Mouse (Mus musculus) skeletal muscle tissue, adult 2 months (tissue): Measurements from ENCODE around the gene Rhbdf2.
A peak's percentile ranks its signal among the peaks of the same experiment; 100 is the strongest.
"Not testable (repeated sequence)": the region's sequence is repeated elsewhere in the genome, so short reads cannot be mapped to it uniquely, and the experiment has no call there.

ENCODE experiments used
- DNase-seq: peaks from one replicate; pipeline ENCODE4 v3.0.0-alpha.2; 2012; ENCODE audit warnings: low read depth, low spot score

The Rhbdf2 gene

GRCm38 (mm10) chr11:116620073-116620472 is 6.7 kb downstream of the Rhbdf2 start:
- DNase-seq: no peak

- DNase-seq: no peak
Observed at GRCm38 (mm10) chr11:116619561-116619960, 7.3 kb downstream of the Rhbdf2 start.

DNA sequence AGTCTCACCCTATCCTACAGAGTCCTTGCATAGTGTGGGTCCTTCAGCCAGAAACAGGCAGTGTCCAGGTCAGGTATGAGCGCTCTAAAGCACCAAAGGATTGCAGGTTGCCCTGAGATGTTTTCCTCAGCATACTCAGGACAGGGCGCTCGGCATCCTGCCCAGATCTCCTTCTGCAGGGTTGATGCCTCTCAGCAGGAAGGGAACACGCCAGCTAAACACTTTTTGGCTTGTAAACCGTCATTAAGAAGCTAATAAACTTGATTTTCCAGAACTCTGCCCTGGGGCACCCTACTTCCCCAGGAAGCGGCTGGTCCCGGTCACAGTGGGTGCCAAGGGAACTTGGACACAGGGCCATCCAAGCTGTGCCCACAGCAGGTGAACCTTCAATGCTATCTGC is 7.7 kb downstream of the Rhbdf2 start:
- no peak for DNase-seq

DNA sequence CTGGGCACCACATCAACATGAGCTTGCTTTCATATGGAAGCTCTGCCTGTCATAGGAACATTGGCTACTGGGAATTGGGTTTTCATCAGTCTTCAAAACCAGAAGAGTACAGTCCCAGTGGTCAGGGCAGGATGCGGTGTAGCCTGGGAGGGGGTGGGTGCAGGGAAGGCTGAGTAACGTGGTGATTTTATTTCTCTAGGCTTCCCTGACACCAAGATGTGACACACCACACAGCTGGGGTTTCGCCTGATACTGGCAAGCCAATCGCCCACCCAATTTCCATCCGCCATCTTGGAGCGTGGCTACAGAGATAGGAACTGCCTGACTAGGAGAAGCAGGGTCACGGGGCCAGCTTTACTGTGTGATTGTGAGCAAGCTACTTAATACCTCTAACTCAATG is 8.2 kb downstream of the Rhbdf2 start:
- no peak for DNase-seq

GRCm38 (mm10) chr11:116617641-116618040 is 9.2 kb downstream of the Rhbdf2 start:
- DNase-seq: no peak

- DNase-seq: no peak
Observed at GRCm38 (mm10) chr11:116616438-116617118, 10.2 kb downstream of the Rhbdf2 start.

DNA sequence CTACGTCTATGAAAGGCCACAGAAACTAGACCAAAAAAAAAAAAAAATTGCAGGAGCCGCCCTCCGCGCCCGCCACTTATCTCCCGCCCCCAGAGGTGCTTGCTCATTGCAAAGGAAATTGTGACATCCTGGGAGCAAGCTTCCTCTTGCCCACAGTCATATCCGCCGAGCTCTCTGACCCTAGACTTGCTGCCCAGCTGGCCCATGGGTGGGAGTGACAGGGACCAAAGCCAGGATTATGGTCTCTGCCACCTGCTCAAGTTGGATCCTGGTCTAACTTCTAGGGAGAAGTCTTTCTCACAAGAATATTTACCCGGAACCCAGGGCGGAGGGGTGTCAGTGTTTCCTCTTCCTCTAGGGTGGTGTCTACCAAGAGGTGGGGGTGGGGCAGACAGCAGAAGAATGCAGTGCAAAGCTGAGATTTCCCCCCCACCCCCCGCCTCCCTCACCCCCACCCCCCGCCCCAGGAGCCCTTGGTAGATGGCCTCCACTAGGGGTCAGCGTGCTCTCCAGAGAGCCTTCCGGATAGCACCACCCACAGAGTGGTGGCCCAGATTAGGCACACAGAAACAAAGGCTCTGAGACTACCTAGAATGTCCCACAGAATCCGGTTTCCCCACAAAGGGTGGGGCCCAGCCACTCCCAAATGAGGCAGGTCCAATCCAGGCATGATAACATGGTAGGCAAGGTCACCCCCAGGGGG is 10.9 kb downstream of the Rhbdf2 start:
- peak; percentile 56 for DNase-seq

DNA sequence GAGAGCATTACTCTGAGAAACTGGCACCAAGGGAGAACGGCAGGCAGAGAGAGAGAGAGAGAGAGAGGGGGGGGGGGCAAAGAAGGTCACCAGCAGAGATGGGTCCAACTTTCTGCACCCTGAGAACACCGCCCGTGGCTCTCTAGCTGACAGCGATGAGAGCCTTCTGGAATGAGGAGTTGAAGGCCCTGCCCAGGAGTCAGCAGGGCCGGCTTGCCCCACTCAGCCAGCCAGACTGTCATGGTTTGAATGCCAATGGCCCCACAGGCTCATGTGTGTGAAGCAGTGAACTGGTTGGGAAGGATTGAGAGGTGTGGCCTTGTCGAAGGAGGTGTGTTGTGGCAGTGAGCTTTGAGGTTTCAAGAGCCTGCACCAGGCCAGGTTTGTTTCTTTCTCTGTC is 13.6 kb downstream of the Rhbdf2 start:
- no peak for DNase-seq

DNA sequence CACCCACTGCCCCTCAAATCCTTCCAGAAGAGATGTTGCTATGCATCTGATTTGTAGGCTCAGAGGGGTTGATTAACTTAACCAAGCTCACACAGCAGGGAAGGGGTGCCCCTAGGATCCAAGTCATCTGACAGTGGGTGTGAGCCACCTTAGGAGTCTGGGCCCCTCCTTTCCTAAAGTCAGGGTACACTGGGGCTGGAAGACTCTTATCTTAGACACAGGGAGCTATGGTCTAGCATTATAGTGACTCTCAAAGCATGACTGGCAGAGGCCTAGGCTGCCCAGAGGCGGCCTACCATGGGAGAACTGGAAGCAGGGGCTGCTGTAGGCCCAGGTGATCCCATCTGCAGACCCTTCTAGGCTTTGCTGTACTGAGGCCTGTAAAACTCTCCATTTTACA is 14.3 kb downstream of the Rhbdf2 start:
- no peak for DNase-seq

GRCm38 (mm10) chr11:116611883-116612282 is 14.9 kb downstream of the Rhbdf2 start:
- DNase-seq: no peak

GRCm38 (mm10) chr11:116611168-116611567 is 15.7 kb downstream of the Rhbdf2 start:
- DNase-seq: not testable (repeated sequence)

DNA sequence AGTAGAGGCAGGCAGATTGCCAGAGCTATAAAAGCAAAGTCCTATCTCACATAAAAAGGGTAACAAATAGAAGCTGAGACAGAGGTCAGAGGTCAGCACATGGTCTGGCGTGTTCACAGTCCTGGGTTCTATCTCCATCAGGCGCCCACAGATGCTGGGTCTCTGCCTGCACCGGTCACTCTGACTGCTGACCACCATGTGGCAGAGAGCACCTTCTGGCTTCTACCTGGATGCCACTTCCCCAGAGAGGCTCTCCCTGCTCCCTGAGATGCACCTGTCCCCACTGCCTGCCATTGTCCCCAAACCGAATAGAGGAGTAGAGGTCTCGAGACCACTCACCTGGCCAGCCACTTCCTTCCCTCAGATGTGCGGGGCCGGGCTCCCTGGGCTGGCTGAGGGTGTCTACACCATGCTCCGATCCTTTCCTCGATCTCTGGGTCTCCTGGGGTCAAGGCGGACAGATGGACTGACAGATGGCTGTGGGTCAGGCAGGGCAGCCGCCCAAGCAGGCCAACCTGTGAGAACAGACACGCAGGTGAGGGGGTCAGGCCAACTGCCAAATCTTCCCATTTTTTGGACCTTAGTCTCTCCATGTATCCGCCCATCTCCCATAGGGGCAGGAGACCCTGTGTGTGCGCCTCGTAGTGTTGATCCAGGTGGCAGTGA is 16.7 kb downstream of the Rhbdf2 start:
- DNase-seq: no peak

GRCm38 (mm10) chr11:116607717-116608116 is 19.1 kb downstream of the Rhbdf2 start:
- no peak for DNase-seq

- DNase-seq: no peak
Observed at GRCm38 (mm10) chr11:116604097-116604496, 22.7 kb downstream of the Rhbdf2 start.

DNA sequence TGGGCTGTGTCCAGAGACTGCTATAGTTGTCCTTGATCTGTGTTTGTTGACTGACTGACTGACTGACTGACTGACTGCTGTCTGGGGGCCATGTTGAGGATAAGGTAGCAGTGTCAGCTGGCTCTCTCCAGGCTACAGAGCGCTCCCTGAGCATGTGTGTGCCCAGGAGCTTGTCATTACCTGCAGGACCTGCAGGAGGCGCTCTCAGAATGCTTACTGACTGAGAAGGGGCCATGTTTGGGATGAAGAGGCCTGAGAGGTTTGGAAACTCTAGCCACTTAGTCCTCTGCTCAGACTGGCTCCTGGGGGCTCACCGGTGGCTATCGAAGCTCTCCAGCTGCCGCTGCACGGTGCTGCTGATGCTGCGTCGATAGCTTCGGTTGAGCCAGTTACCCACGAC is 23.5 kb downstream of the Rhbdf2 start:
- no peak for DNase-seq

DNA sequence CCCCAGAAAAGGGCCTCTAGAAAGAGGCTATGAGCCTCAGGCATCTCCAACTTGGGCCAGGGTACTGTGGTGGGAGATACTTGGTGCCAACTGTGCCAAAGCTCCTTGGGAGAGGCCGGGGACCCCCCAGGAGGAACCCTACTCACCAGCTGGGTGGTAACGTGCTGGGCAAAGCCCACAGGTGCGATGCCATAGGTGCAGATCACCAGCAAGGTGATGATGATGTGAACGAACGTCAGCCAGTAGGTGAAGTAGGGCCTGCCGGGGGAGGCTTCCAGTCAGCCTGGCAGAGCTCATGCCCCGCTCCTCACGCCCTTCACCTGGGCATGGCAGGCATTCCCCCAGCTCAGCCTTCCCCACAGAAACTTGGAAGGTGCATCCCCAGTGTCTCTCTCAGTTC is 24.8 kb downstream of the Rhbdf2 start:
- DNase-seq: no peak

- DNase-seq: no peak
Observed at GRCm38 (mm10) chr11:116601166-116601565, 25.7 kb downstream of the Rhbdf2 start.

GRCm38 (mm10) chr11:116599230-116599629 is 27.6 kb downstream of the Rhbdf2 start:
- DNase-seq: no peak

- DNase-seq: no peak
Observed at GRCm38 (mm10) chr11:116598193-116598592, 28.6 kb downstream of the Rhbdf2 start.

- no peak for DNase-seq
Observed at GRCm38 (mm10) chr11:116596766-116597165, 30.1 kb downstream of the Rhbdf2 start.

DNA sequence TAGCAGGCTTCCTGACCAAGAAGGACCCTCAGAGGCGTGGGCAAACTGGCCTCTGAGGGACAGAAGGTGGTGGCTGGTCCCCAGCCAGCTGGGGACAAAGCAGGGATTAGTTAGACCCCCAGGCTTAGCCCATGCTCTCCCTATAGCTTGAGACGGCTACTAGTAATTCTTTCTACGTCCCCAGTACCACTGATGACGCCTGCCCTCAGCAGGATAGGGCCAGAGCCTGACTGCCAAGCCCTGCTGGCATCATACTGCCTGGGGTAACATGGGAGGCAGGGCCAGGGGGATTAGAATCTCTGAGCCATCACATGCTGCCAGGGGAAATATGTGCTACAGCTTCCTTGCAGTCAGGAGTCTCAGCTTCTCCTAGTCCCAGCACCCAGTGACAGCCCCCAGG is 33.5 kb downstream of the Rhbdf2 start:
- DNase-seq: no peak

GRCm38 (mm10) chr11:116592428-116592827 is 34.4 kb downstream of the Rhbdf2 start:
- peak; percentile 85 for DNase-seq

DNA sequence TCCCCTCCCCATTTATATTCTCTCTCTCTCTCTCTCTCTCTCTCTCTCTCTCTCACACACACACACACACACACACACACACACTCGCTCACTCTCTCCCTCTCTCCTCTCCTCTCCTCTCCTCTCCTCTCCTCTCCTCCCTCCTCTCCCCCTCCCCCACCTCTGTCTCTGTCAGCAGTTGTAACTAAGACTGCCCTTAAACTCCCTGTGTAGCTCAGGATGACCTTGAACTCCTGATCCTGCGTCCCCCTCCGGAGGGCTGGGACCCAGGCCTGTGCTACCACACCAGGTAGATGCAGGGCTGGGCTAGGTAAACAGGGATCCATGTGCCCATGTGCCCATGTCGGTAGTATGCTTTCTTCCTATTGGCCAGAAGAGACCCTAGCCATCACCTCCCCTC is 35.2 kb downstream of the Rhbdf2 start:
- DNase-seq: no peak
